Mouse (Mus musculus): ENCODE measurements around the gene Rap1gap2.

The Rap1gap2 gene

DNA sequence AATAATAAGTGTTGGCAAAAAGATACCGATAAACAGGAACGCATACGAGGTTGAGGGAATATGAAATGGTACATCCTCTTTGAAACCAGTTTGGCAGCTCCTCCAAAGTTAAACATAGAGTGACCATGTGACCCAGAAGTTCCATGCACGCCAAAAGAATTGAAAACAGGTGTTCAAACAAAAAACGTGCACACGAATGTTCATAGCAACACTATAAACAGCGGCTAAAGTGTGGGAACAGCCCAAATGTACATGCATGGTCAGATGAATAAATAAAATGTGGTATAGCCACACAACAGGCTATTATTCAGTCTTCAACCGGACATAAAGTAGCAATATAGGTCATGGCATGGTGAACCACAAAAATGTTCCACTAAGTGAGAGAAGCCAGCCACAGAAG lies 108.2 kb downstream of the Rap1gap2 start:
- no peak for DNase-seq (ENCODE audit: low read depth)

DNA sequence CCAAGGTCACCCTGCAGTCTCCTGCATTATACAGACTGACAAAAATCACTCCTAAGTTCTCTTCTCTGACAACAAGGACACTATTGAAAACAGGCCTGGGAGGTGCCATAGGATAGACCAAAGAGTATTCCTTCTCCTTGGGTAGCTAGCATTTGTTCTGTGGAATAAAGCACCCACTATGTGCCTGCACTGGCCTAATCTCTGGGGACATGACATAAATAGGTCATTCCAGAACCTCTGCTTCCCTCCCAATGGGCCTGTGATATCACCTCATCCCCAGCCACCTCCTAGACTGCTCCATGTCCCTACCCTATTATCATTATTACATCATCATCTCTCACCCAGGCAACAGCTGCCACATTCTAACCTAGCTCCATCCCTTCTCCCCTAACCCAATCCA lies 108.7 kb downstream of the Rap1gap2 start:
- DNase-seq (ENCODE audit: low read depth) = no peak

DNA sequence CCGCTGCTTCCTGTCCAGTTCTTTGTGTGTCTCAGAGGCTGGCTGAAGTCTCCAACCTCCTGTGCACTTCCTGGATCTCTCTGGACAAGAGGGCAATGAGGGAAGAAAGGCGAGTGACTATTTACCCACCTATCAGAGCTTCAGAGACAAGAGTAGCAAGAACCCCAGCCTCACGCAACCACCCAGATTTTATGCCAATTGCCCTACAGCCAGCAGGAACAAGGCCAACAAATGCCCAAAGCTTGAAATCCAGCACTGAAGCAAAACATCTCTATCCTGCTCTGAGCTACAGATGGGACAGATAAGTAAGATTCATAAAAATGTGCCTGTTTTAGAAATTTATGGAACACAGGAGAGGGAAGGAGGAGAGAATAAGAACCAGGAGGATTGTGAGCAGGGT lies 109.7 kb downstream of the Rap1gap2 start:
- no peak for DNase-seq (ENCODE audit: low read depth)

DNA sequence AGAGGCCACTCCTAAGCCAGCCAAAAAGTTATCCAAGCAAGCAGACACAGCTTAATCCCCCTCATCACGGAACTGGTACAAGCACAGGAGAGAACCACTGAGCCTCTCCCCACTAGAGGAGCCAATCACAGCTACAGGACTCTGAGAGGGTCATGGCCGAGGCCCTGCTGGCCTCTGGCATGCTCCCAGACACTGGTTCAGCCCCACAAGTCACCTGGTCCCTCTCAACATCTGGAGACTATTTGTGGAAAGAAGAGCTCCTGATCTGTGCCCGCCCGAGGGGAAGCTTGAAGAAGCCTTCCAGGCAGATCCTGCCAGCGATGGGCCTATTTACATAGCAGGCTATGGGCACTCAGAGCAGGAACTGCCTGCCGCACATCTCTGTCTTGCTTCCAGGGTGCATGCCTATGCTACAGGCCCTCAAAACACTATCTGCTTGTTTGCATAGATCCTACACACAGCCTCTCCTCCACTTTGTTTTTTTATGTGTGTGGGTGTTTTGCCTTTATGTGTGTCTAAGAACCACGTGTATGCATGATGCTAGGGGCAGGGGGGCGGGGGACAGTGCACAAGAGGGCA lies 111.1 kb downstream of the Rap1gap2 start:
- no peak for DNase-seq (ENCODE audit: low read depth)

DNA sequence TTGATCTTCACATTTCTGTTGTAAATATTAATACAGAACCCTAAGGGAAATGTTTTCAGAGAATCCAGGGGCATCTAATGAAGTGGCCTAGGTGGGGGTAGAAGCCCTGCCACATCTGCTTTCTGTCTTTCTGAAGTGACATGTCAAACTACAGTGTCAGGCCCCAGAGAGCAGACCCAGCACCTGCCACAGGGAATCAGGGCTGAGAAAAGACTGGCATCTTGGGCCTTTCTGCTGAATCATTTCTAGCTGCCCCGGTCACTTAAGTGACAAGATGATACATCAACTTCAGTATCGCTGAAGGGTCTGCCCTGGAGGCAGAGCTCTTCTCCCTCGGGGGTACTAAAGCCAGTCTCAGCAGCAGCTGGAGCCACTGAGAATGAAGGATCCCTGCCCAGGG lies 111.7 kb downstream of the Rap1gap2 start:
- no peak for DNase-seq (ENCODE audit: low read depth)

DNA sequence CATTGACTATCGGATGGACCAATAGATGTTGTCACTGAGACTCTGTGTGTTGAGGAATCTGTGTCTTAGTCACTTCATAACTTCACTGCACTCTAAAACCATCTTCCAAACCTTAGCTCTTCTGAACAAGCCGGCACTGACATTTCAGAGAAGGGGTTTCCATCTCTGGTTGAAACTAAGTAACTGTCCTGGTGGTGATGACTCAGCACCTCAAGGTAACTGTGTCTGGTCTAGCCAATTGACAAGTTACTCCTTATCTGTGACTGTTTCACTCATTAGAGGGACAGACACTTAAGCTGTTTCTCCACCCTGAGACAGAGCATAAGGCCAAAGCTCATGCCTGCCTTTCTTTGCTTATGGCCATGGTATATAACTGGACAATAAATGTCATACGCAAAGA lies 114.1 kb downstream of the Rap1gap2 start:
- DNase-seq (ENCODE audit: low read depth) = no peak

DNA sequence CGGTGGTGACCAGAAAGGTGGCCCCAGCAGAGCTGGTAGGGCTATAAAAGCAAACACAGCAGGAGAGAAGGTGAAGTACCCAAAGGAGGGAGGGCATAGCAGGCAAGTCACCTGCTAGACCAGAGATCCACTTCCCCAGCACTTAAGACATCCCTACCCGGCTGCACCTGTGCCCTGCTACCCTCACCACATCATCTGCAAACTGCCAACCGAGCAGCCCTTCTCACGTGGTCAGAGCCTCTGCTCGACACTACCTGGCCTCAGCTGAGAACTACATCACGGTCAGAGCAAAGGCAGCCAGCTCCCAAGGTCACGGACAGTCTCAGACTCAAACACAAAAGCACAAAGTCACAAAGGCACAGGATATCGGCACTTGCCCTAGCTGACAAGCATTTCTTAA lies 116.8 kb downstream of the Rap1gap2 start:
- no peak for DNase-seq (ENCODE audit: low read depth)

DNA sequence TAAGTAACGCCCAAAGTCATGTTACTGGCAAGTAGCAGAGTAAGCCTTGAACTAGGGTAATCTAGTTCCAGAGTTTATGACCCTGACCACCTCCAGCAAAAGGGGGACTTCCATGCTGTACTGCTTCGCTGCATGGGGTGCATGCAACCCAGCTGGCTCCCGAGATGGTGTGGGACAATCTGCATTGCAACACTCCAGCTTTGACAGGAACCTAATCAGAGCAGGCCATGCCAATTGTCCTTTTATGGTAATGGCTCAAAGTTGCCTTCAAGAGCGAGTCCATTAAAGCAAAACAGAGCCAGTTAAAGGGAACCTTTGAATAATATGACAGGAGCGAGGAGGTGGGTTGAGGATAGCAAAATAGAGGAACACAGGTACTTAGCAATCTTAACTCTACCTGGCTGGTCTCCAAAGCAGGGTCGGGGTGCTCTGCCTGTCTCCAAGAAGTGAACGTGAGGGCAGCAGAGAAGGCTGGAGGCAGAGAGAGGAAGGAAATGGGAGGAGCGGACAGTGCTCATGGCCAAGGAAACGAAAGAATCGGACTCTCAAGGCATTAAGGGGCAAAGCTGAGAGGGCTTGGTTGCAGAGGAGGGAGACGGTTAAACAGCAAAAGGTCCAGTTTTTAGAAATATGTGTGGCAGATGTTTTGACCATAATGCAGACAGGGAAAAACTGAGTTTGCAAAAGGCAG lies 117.4 kb downstream of the Rap1gap2 start:
- peak; percentile 55 for DNase-seq (ENCODE audit: low read depth)

DNA sequence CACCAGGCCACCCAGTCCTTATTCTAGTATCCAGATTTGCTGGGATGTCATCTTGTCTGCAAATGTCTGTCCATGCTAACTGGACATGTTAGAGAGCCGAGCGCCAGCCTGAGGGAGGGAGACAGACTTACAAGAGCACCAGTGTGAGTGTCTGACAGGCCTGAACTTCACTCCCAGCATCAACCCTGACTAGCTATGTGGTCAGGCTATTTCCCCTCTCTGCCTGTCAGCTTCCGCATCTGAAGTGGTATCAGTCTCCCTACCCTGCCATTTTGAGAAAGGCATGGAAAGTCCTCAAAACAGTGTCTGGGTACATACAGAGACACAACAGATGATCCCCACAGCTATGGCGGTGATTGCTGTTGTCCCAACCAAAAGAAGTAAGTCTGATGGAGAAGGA lies 119.6 kb downstream of the Rap1gap2 start:
- peak; percentile 16 for DNase-seq (ENCODE audit: low read depth)

DNA sequence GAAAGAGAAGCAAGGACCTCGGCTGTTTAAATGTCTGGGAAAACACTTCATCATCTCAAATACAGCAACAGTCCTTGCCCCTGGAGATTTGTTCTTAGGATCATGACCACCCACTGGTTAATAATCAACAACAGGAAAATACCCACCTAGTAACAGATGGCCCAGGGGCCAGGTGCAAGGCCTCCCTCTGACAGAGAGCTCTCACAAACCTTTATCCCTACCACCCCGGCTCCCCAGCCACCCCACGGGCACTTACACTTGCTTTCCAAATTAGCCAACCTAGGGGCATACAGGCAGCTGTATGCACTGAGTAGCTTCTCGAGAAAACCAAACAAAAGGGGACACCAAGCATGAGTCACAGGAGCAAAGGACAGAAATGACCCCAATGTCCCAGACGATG lies 121.5 kb downstream of the Rap1gap2 start:
- DNase-seq (ENCODE audit: low read depth) = no peak

DNA sequence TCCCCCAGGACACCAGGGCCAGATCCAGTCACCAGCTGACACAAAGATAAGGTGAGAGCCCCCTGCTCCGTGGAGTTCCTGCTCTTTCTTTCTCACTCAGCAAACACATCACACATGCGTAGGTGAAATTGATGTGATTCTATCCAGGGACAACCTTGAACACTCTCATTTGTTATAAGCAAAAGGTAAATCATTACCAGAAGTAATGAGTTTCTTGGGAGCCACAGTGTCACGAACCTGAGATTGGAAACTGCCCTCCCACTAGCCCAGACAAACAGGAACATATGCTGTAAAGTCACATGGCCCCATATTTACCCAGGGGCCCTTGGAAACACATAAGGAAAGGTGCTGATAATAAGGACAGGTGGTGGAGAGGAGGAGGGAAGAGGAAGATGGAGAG lies 122.8 kb downstream of the Rap1gap2 start:
- no peak for DNase-seq (ENCODE audit: low read depth)

DNA sequence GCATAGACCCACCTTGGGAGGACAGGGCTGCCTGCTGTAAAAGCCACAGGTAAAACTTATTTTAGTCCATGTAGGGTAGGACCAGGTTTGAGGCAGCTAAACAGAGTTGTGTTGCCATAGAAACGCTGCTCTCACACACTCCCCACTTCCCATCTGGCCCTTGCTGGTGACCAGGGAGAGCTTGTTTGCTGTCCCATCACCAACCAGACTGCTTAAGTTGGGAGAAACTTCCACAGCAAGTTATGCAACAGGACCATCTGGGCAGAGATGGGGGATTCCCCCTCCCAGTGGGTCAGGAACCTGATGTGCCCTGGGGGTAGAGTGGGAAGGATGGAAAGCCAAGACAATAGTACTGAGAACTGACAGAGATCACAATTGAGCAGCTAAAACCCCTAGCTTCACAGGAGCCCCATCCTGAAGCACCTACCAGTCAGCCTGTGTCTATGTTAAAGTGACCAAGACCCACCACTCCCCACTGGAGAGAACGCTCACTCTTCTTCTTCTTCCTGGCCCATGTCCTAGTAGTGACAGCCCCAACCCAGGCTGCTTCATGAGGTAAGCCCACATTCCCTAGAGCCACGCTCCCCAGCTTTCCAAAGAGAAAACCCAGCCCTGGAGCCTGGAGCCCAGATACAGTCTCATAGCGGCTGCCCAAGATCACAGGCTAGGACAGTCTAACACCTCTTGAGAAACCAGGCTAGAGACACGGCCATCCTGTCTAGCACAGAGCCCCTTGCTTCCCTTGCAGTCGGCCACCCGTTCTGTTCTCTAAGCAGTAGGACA lies 125.1 kb downstream of the Rap1gap2 start:
- DNase-seq (ENCODE audit: low read depth) = no peak

DNA sequence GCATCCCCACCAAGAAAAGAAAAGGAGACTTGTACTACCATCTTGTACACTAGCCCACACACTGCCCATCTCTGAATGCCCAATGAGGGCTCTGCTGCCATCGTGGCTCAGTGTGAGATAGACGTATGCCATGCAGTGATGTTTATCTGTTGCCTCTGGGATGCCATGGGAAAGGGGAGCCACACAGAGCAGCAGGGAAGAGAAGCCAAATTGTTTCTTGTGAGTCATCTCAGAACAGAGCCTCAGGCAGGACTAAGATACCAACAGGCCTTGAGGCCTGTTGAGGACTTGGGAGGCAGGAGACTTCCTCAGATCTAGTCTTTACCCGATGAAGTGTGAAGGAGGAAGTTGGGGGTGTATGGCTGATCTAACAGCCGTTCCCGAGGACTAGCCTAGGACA lies 126.8 kb downstream of the Rap1gap2 start:
- no peak for DNase-seq (ENCODE audit: low read depth)

DNA sequence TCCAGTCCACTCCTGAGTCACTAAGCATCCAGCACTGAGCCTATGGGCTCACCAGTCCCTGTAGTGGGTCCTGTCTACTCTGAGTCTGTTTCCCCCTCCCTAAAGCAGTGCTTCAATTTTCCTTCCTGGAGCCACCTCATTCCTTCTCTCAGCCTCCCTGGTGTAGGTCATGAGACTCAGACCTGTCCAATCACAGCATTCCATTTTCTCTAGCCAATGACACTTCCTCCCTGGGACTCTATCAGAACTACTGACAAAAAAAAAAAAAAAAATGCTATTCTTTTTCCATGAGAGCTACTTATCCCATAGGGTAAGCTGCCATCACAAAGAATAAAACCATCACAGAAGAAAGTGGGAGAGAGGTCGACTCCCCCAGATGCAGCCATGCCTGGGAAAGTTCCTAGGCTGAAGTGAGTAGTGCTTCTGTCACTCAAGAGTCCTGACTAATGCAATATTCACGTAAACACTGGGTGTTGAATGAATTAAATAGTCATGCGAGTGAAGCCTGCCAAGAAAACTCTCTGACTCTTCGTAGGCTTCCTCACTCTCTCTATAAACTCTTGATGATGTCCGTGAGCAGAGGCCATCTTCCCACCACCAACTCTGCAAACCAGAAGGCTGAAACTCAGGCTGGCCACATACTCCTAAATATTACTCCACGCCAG lies 127.4 kb downstream of the Rap1gap2 start:
- DNase-seq (ENCODE audit: low read depth) = no peak

DNA sequence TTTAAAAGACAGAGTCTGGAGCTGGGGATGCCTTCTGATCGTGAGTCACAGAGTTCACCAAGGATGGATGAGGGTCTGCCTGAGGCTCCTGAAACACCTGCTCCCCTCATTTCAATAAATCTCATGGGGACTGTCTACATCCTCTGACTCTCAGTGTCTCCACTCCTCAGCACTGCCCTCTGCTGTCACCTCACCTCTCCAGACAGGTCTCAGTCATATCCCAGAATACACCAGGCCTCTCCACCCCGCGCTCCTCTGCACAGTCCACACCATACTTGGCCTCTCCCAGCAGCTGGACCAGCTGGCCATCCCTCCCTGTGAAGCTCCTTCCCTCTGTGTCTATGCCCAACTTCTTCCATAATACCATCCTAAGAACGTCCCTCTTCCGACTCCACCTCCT lies 128.9 kb downstream of the Rap1gap2 start:
- no peak for DNase-seq (ENCODE audit: low read depth)

DNA sequence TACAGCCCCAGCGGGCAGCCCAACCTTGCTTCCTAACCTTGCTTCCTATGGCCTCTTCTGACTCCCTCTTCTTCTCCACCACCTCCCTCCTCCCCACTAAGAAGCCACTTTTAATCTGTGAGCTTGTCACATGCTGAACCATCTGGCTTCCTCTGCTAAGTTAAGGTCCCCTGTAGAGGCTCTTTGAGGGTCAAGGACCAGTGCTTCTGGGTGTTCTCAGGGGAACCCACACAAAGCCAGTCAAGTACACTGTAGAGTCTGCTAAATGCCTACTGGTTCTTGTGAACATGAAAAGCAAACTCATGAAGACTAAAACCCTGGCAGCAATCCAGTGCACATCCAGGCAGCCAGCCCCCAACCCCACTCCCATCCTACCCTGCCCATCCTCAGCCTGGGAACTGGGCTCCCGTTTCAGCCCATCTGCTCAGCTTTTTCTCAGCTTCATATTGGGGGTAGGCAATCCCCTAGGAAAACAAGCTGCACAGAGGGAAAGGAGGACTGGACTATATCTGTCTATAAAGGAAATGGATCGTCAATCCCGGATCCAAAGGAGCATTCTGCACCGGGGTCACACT lies 130.9 kb downstream of the Rap1gap2 start:
- DNase-seq (ENCODE audit: low read depth) = no peak

DNA sequence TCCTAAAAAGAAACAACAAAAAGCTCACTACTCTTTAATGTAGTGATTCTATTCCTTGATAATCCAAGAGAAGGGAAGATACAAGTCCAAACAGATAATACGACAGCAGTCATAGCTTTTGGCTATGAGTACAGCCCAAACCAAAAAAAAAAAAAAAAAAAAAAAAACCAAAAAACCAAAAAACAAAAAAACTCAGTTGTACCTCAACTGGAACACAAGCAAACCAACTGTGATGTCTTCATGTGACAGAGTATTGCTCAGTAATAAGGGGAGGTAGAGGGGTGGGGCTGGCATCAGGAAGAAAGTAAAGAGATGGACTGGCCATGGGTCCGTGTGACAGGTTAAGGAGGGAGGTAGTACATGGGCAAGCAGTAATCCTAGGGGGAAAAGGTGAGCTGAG lies 131.8 kb downstream of the Rap1gap2 start:
- no peak for DNase-seq (ENCODE audit: low read depth)

DNA sequence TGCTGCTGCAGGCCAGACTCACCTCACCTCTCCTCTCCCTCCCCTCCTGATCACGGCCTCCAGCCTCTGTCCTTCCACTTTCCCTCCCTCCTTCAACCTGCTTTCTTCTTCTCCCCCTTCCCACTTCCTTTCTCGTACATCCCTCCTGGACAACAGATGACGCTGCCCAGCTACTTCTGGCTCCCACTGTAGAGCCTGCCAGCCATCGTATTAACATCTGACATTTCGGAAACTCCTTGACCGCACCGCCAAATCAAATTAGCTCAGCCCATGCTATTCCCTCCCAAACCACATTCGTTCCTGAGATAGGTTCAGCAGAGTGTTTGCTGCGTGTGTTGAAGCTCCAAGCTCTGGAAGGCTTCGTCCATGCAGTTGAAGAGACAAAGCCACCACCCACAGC lies 138.0 kb downstream of the Rap1gap2 start:
- DNase-seq (ENCODE audit: low read depth) = no peak

DNA sequence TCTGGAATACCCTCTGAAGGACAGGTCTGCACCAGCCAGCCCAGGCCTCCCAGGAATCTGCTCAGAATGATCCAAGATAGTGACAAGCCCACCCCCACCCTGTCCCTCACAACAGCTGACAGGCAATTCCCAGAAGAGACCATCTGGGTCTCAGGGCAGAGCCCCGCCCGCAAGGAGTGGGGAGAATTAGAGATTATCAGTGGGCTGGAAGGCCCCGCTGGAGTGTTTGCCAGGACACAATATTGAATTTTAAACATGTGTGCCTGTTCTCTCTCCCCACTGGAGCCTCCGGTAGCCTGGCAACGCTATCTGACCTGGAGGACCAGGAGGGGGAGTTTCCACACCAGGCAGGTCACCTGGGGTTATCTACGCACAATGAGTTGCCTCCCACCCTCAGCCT lies 142.5 kb downstream of the Rap1gap2 start:
- DNase-seq (ENCODE audit: low read depth) = no peak

DNA sequence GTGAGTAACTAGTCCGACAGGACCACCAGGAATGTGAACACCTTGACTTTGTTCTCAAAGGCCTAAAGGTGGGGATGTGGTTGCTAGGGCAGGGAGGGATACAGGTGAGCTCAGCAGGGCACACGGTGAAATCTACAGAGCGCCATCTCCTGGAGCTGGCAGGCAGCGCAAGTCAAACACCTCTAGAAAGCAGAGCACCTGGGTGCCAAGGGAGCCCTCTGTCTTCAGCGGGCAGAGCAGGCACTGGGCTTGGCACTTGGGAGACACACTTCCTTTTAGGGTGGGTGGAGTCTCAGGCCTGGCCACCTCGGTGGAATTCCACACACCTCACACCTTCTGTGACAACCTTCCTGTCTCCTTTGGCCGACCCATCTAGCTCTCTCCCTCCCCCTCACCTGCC lies 145.0 kb downstream of the Rap1gap2 start:
- no peak for DNase-seq (ENCODE audit: low read depth)

DNA sequence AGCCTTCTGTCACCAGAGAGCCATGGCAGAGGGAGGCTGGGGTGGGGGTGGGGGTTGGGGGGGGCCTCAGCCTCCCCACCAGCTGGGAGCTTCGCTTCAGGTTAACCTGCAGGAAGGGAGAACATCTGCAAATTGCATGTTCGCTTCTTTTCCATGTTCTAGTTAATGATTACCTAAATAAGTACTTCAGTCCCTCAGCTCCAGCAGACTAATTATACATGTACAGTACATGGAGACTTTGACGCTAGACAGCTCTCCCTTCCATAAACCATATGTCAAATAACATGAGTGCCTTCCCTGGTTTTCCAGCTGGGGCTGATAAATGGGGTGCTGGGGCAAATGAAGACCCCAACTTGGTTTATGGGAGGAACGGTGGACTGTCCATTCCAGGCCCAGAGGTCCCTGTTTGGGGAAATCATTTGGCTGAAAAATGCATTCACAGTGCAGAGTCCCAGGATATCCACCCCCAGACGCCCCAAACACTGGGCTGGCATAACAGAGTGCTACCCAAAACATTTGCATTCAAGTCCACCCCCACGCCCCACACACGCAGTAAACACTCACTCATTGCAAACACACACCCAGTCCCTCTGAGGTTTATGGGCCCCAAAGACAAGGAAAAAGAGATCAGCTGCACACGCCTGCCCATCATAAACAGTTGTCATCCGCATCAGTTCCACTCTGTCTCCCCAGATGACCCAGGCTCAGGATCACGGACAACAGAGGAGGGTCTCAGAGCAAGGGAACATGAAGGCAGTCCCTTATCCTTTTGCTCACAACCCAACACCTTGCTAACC lies 146.3 kb downstream of the Rap1gap2 start:
- no peak for DNase-seq (ENCODE audit: low read depth)

DNA sequence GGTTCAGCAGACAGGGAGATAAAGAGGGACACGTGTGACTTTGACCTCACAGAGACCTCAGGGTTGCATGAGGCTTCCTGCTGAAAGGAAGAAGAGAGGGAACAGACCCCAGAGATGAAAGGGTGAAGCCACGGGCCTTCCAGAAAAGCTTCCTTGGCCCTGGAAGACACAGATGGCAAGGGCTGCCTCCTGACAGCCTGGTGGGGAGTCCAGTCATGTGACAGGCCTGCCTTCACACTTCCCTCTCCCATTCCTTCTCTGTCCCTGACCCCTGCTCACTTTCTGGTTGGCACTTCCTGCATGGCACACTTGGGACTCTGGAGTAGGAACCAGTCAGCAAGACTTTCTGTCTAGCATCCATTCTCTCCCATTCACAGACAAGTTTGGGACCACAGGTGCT lies 148.1 kb downstream of the Rap1gap2 start:
- DNase-seq (ENCODE audit: low read depth) = no peak

All from 416B (cell line).